Mouse (Mus musculus) ES-Bruce4 (cell line): Measurements from ENCODE around the gene Dcakd.
A peak's percentile ranks its signal among the peaks of the same experiment; 100 is the strongest.

Experiments
- CTCF ChIP-seq: IDR thresholded peaks from one replicate; pipeline ENCODE4 v1.8.1; 2011; ENCODE audit warnings: low read depth, low read length
- EP300 ChIP-seq: IDR thresholded peaks from 2 replicates; pipeline ENCODE4 v1.6.1; 2011; ENCODE audit warnings: low read depth, low read length; ENCODE audit not compliant: insufficient read depth

DNA sequence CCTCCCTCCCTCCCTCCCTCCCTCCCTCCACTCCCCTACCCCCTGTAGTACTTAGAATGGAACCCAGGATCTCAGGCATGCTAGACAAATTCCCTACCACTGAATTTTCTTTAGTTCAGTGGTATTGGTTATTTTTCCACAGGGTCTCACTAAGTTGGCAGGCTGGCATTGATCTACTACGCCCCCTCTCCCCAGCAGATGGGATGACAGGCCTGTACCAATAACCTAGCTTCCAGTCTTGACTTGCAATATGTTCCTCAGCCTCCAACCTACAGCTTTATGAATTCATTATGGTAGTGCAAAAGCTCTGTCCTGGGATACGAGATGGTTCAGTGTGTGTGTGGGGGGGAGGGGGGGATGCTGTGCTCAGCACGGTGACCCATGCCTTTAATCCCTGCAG lies 4.2 kb downstream of the Dcakd start:
- TF ChIP-seq CTCF (peak; percentile 15), EP300 (no peak)
